Mouse (Mus musculus) brain, embryonic 14.5 days (tissue): Measurements from ENCODE around the gene Ube2n.

Experiments
- CTCF ChIP-seq: fragments of 200-500 bp; IDR thresholded peaks from 2 replicates; pipeline ENCODE4 v1.5.1; 2012; ENCODE audit warnings: inconsistent platforms, mild to moderate bottlenecking, moderate library complexity, borderline replicate concordance; ENCODE audit not compliant: insufficient read depth, insufficient read length; ENCODE audit errors: extremely low read depth
- POLR2A ChIP-seq: fragments of 200-500 bp; IDR thresholded peaks from 2 replicates; pipeline ENCODE4 v1.6.1; 2012; ENCODE audit warnings: mild to moderate bottlenecking, inconsistent platforms, borderline replicate concordance; ENCODE audit not compliant: poor library complexity, insufficient read depth, insufficient read length, severe bottlenecking; ENCODE audit errors: extremely low read depth

- TF ChIP-seq CTCF, result no peak
- no peak for TF ChIP-seq POLR2A
These were observed 50.4 kb downstream of the Ube2n start for GRCm38 (mm10) chr10:95565156-95565854.
